Mouse (Mus musculus): ENCODE data around the gene Noto. TPM values are rescaled to one million over a fixed set of nuclear protein-coding genes. Genes with fewer than 3 reads are reported as not detected.

The Noto gene
- total and polyA plus RNA-seq, 3 experiments, result not detected

DNA sequence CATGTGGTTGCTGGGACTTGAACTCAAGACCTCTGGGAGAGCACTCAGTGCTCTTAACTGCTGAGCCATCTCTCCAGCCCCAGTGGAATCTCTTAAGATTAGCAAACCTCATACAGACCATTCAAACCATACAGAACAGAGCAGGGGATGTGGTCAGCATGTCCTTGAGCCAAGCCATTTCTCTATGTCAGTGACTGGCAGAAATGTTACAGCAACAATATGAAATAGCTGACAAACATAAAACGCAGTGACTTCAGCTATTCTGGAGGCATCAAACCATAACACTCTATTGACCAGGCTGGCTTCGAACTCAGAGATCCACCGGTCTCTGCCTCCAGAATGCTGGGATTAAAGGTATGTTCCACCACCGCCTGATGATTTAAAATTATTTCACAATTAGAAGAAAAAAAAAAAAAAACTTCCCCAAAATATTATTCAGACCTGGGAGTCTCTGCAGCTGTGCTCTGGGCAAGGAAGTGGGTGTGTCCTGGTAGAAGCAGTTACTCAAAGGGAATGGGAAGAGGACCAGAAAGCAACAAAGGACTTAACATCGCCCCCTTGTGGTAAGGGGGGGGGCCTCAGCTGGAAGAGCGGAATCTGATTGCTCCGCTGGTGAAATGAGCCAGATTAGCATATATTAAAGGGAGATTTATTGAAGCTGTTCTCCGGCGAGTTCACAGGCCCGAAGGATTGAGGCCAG is 43.3 kb upstream of the Noto start:
- peak; percentile 94 for DNase-seq (ENCODE audit: low read depth, low spot score)
- no peaks in the 10 kb centered on the region for H3K27me3 ChIP-seq (ENCODE audit: control insufficient read depth in 1 of 2, insufficient read depth in 2 of 2, low read length in 2 of 2)
- H3K4me3 ChIP-seq (ENCODE audit: control insufficient read depth in 1 of 2, insufficient read depth in 1 of 2, low read depth in 2 of 2, low read length in 2 of 2), result peak overlapping the region; percentile 70 to 87
- H3K79me2 ChIP-seq (ENCODE audit: control insufficient read depth, insufficient read depth, low read length, poor library complexity), result no peaks in the 10 kb centered on the region; the same call in 1 of the 2 replicates
- H3K9ac ChIP-seq (ENCODE audit: control insufficient read depth, low read depth, low read length, poor library complexity, severe bottlenecking), result peak overlapping the region; percentile 83
- peak; percentile 65; the same call in 1 of the 2 replicates for TF ChIP-seq ELF1 (IDR thresholded peaks at IDR 0.05; ENCODE audit: low read depth, low read length)
- peak; percentile 79 for TF ChIP-seq SMC3 (IDR thresholded peaks at IDR 0.05; ENCODE audit: low read depth, low read length)
- TF ChIP-seq TAL1 (IDR thresholded peaks at IDR 0.05; ENCODE audit: low read length), result no peak
- peak; percentile 37 for TF ChIP-seq RAD21 (IDR thresholded peaks at IDR 0.05; ENCODE audit: low read depth, low read length)
- TF ChIP-seq ETS1 (IDR thresholded peaks at IDR 0.05; ENCODE audit: low read depth, low read length), result peak; percentile 63
- TF ChIP-seq TCF12 (IDR thresholded peaks at IDR 0.05; ENCODE audit: low read depth, low read length), result peak; percentile 46
- no peak for TF ChIP-seq GATA1 (IDR thresholded peaks at IDR 0.05; ENCODE audit: low read depth, low read length)
- peak; percentile 76 to 88 (median 84) for TF ChIP-seq CTCF (IDR thresholded peaks at IDR 0.05 in 2 of 3, conservative IDR thresholded peaks at IDR 0.05 in 1 of 3; ENCODE audit: control insufficient read depth in 1 of 3, insufficient read depth in 1 of 3, low read depth in 2 of 3, low read length in 3 of 3, poor library complexity in 1 of 3, severe bottlenecking in 1 of 3)
- peak; percentile 84 for TF ChIP-seq RCOR1 (IDR thresholded peaks at IDR 0.05; ENCODE audit: low read depth, low read length)
- no peak for TF ChIP-seq HCFC1 (IDR thresholded peaks at IDR 0.05; ENCODE audit: low read depth, low read length)
- peak; percentile 89 for TF ChIP-seq MAZ (IDR thresholded peaks at IDR 0.05; ENCODE audit: low read depth, low read length)
- TF ChIP-seq MYB (IDR thresholded peaks at IDR 0.05; ENCODE audit: low read depth, low read length), result no peak
- TF ChIP-seq EP300 (IDR thresholded peaks at IDR 0.05; ENCODE audit: low read depth in 1 of 2, low read length in 2 of 2), result no peak
- no peak for TF ChIP-seq POLR2AphosphoS5 (IDR thresholded peaks at IDR 0.05; ENCODE audit: borderline replicate concordance, low read depth, low read length)
- TF ChIP-seq SIN3A (IDR thresholded peaks at IDR 0.05; ENCODE audit: low read length), result peak; percentile 78; the same call in 1 of the 2 replicates
- TF ChIP-seq ZNF384 (IDR thresholded peaks at IDR 0.05; ENCODE audit: low read depth, low read length), result peak; percentile 96
- H3K36me3 ChIP-seq (ENCODE audit: control insufficient read depth in 1 of 2, insufficient read depth in 2 of 2, low read length in 2 of 2), result peaks cover 0 to 26% of the 10 kb centered on the region in 2 experiments; a peak in 2 of 4 replicates
- peaks cover 11 to 39% of the 10 kb centered on the region in 2 experiments for H3K4me1 ChIP-seq (ENCODE audit: control insufficient read depth in 1 of 2, insufficient read depth in 2 of 2, low read length in 2 of 2)
- H3K27ac ChIP-seq (ENCODE audit: control insufficient read depth, low read depth, low read length), result peak overlapping the region; percentile 95
- no peaks in the 10 kb centered on the region for H3K9me3 ChIP-seq (replicated peaks; ENCODE audit: insufficient read depth, low read length)

- no peaks in the 10 kb centered on the region for H3K9me3 ChIP-seq (replicated peaks; ENCODE audit: insufficient read depth, low read length)
- H3K79me2 ChIP-seq (ENCODE audit: control insufficient read depth, insufficient read depth, low read length, poor library complexity), result no peaks in the 10 kb centered on the region; the same call in 1 of the 2 replicates
- DNase-seq (ENCODE audit: low read depth, low spot score), result peak; percentile 89
- H3K27me3 ChIP-seq (ENCODE audit: control insufficient read depth in 1 of 2, insufficient read depth in 2 of 2, low read length in 2 of 2), result no peaks in the 10 kb centered on the region
- peak overlapping the region; percentile 83 for H3K9ac ChIP-seq (ENCODE audit: control insufficient read depth, low read depth, low read length, poor library complexity, severe bottlenecking)
- peaks cover 11 to 39% of the 10 kb centered on the region in 2 experiments for H3K4me1 ChIP-seq (ENCODE audit: control insufficient read depth in 1 of 2, insufficient read depth in 2 of 2, low read length in 2 of 2)
- peak overlapping the region; percentile 95 for H3K27ac ChIP-seq (ENCODE audit: control insufficient read depth, low read depth, low read length)
- H3K4me3 ChIP-seq (ENCODE audit: control insufficient read depth in 1 of 2, insufficient read depth in 1 of 2, low read depth in 2 of 2, low read length in 2 of 2), result peak overlapping the region; percentile 70 to 87
- H3K36me3 ChIP-seq (ENCODE audit: control insufficient read depth in 1 of 2, insufficient read depth in 2 of 2, low read length in 2 of 2), result peaks cover 0 to 26% of the 10 kb centered on the region in 2 experiments; a peak in 2 of 4 replicates
- TF ChIP-seq TBP (IDR thresholded peaks at IDR 0.05; ENCODE audit: low read depth, low read length) (peak; percentile 52; the same call in 1 of the 2 replicates), MYC (IDR thresholded peaks at IDR 0.05; ENCODE audit: low read depth, low read length) (peak; percentile 57; the same call in 1 of the 2 replicates), ZC3H11A (IDR thresholded peaks at IDR 0.05; ENCODE audit: low read depth, low read length) (no peak), GATA1 (IDR thresholded peaks at IDR 0.05; ENCODE audit: low read depth, low read length) (peak; percentile 72), MAX (IDR thresholded peaks at IDR 0.05; ENCODE audit: low read length) (peak; percentile 37), POLR2AphosphoS5 (IDR thresholded peaks at IDR 0.05; ENCODE audit: borderline replicate concordance, low read depth, low read length) (no peak), TCF12 (IDR thresholded peaks at IDR 0.05; ENCODE audit: low read depth, low read length) (peak; percentile 22; the same call in 1 of the 2 replicates), NELFE (IDR thresholded peaks at IDR 0.05; ENCODE audit: low read depth, low read length) (peak; percentile 49), EP300 (IDR thresholded peaks at IDR 0.05; ENCODE audit: low read depth in 1 of 2, low read length in 2 of 2) (peak; percentile 46 to 65; a peak in 3 of 4 replicates), MXI1 (IDR thresholded peaks at IDR 0.05; ENCODE audit: low read depth, low read length) (peak; percentile 21; the same call in 1 of the 2 replicates), HCFC1 (IDR thresholded peaks at IDR 0.05; ENCODE audit: low read depth, low read length) (0 out of 2 replicates have a peak, but pooled peaks have one; percentile 26), RAD21 (IDR thresholded peaks at IDR 0.05; ENCODE audit: low read depth, low read length) (no peak), UBTF (IDR thresholded peaks at IDR 0.05; ENCODE audit: borderline replicate concordance, insufficient read depth, low read depth, low read length) (no peak), E2F4 (IDR thresholded peaks at IDR 0.05; ENCODE audit: borderline replicate concordance, low read depth, low read length) (no peak), CHD2 (IDR thresholded peaks at IDR 0.05; ENCODE audit: low read length) (no peak), JUND (IDR thresholded peaks at IDR 0.05; ENCODE audit: low read depth, low read length) (no peak), CHD1 (IDR thresholded peaks at IDR 0.05; ENCODE audit: low read depth, low read length) (no peak), ZMIZ1 (IDR thresholded peaks at IDR 0.05; ENCODE audit: low read depth, low read length) (no peak)
Measured at GRCm38 (mm10) chr6:85380901-85381647, 42.6 kb upstream of the Noto start.
